Mouse (Mus musculus): ENCODE results near the gene Cdrt4. TPM values are rescaled to one million over a fixed set of nuclear protein-coding genes. Genes with fewer than 3 reads are reported as not detected.

Gene Cdrt4
- polyA plus RNA-seq, 1 experiment = 0.12 TPM

DNA sequence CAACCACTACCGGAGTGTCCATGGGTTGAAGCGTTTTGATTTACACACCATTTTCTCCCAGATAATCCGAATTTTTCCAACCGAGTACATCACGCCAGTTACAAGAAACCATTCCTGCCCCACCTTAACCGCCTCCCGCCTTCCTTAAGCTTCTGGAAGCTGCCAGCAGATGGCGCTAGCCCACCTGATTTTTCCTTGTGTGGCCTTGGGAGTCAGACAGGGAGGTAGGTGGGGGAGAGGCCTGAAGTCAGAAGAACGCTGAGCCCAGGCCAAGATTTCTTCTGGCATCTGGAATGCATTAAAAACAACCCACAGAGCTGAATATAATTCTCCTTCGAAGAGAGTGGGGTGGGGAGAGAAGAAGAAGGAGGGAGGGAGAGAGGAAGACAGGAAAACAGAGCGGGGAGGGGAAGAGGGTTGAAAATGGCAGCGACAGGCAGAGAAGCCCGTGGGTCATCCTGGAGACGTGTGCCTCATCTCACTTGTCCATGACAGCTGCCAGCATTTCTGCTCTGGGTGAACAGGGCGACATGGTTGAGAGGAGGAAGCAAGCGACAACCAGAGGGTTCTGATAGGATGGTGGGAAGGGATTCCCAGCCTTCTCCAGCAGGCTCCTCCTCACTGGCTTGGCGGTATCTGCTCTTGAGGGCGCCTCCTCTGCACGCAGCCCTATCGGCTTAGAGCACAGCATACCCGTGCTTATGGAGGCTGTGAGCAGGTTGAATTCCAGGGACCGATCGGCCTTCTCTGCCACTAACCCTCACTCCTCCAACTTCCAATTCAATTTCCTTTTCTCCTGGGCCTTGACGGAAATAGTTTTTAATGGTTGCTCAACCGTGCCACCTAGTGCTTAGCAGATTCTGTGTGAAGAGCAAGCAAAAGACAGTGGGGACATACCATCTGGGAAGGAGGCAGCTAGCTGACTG, 29.7 kb upstream of the Cdrt4 start:
- peak; percentile 96 for DNase-seq (ENCODE audit: low read depth)

DNA sequence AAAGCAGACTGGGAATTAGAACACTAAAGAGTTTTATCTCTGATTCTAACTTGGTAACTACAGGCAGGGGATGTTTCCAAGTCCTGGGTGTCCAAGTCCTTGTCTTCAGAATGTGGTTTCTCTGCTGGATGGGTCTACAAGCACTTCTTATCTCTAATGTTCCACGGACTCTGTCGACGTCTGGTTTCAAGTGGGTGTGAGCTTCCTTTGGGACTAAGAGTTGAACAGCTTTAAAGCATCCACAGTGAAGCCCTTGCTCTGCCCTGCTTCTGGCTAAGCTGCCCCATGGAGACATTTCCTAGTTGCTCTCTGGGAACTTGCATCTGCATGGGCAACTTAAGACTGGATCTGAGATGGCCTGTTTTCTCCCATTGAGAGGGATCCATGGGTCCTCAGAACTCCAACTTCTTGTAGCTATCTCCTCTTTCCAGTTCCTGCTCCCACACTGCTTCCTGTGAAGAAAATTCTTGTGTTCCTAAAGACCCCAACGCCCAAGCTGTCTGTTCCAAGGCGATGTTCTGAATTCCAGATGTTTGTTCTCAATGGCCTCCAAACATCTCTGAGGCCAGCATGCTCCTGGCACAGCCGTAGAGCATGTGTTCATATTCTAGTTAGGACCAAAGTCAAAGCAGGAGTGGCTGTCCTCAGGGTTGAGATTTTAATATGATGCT, 26.8 kb upstream of the Cdrt4 start:
- TF ChIP-seq POLR2A (IDR thresholded peaks at IDR 0.05; ENCODE audit: borderline replicate concordance, extremely low read depth, insufficient read depth, insufficient read length, poor library complexity, severe bottlenecking) = no peak
- TF ChIP-seq CTCF (IDR thresholded peaks at IDR 0.05; ENCODE audit: borderline replicate concordance, extremely low read depth, insufficient read depth, insufficient read length) = no peak
- DNase-seq (ENCODE audit: low read depth) = no peak

More for the DNA sequence above, 29.7 kb upstream of the Cdrt4 start:
- TF ChIP-seq POLR2A (IDR thresholded peaks at IDR 0.05; ENCODE audit: borderline replicate concordance, extremely low read depth, insufficient read depth, insufficient read length, poor library complexity, severe bottlenecking) = no peak
- TF ChIP-seq CTCF (IDR thresholded peaks at IDR 0.05; ENCODE audit: borderline replicate concordance, extremely low read depth, insufficient read depth, insufficient read length) = peak; percentile 97

GRCm38 (mm10) chr11:62929799-62930198, 21.2 kb upstream of the Cdrt4 start:
- TF ChIP-seq POLR2A (IDR thresholded peaks at IDR 0.05; ENCODE audit: borderline replicate concordance, extremely low read depth, insufficient read depth, insufficient read length, poor library complexity, severe bottlenecking) (no peak), CTCF (IDR thresholded peaks at IDR 0.05; ENCODE audit: borderline replicate concordance, extremely low read depth, insufficient read depth, insufficient read length) (no peak)

GRCm38 (mm10) chr11:62930574-62930973, 20.4 kb upstream of the Cdrt4 start:
- TF ChIP-seq POLR2A (IDR thresholded peaks at IDR 0.05; ENCODE audit: borderline replicate concordance, extremely low read depth, insufficient read depth, insufficient read length, poor library complexity, severe bottlenecking) = no peak
- TF ChIP-seq CTCF (IDR thresholded peaks at IDR 0.05; ENCODE audit: borderline replicate concordance, extremely low read depth, insufficient read depth, insufficient read length) = no peak
- DNase-seq (ENCODE audit: low read depth) = no peak

More at GRCm38 (mm10) chr11:62929799-62930198, 21.2 kb upstream of the Cdrt4 start:
- DNase-seq (ENCODE audit: low read depth) = no peak

GRCm38 (mm10) chr11:62931141-62931540, 19.9 kb upstream of the Cdrt4 start:
- TF ChIP-seq POLR2A (IDR thresholded peaks at IDR 0.05; ENCODE audit: borderline replicate concordance, extremely low read depth, insufficient read depth, insufficient read length, poor library complexity, severe bottlenecking) (no peak), CTCF (IDR thresholded peaks at IDR 0.05; ENCODE audit: borderline replicate concordance, extremely low read depth, insufficient read depth, insufficient read length) (no peak)
- DNase-seq (ENCODE audit: low read depth) = no peak

- TF ChIP-seq CTCF (IDR thresholded peaks at IDR 0.05; ENCODE audit: borderline replicate concordance, extremely low read depth, insufficient read depth, insufficient read length) = no peak
These were observed 17.9 kb upstream of the Cdrt4 start for GRCm38 (mm10) chr11:62933099-62933498.

GRCm38 (mm10) chr11:62934795-62935514, 16.0 kb upstream of the Cdrt4 start:
- DNase-seq (ENCODE audit: low read depth) = no peak
- TF ChIP-seq CTCF (IDR thresholded peaks at IDR 0.05; ENCODE audit: borderline replicate concordance, extremely low read depth, insufficient read depth, insufficient read length) (no peak), POLR2A (IDR thresholded peaks at IDR 0.05; ENCODE audit: borderline replicate concordance, extremely low read depth, insufficient read depth, insufficient read length, poor library complexity, severe bottlenecking) (no peak)

More at GRCm38 (mm10) chr11:62933099-62933498, 17.9 kb upstream of the Cdrt4 start:
- peak; percentile 2 for DNase-seq (ENCODE audit: low read depth)

- DNase-seq (ENCODE audit: low read depth) = no peak
- TF ChIP-seq POLR2A (IDR thresholded peaks at IDR 0.05; ENCODE audit: borderline replicate concordance, extremely low read depth, insufficient read depth, insufficient read length, poor library complexity, severe bottlenecking) (no peak), CTCF (IDR thresholded peaks at IDR 0.05; ENCODE audit: borderline replicate concordance, extremely low read depth, insufficient read depth, insufficient read length) (no peak)
These were observed 13.0 kb upstream of the Cdrt4 start for GRCm38 (mm10) chr11:62937986-62938385.

GRCm38 (mm10) chr11:62938921-62939320, 12.1 kb upstream of the Cdrt4 start:
- no peak for DNase-seq (ENCODE audit: low read depth)

DNA sequence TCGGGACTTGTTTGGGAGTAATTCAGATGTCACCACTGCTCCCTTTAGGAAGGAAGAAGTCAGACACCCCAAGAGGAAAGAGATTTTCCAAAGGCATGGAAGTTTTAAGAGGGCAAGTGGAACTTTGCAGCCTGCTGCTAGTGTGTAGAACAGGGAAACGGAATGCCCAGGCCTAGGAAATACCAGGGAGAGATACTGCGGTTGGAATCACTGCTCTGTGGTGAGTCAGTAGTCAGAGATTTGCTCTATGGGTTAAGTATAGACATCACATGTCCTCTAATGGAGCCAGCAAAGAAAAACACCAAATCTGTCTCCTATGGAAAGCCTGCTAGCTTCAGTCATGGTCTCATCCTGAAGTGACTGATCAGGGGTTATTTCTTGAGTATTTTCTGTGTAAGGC, 10.8 kb upstream of the Cdrt4 start:
- TF ChIP-seq POLR2A (IDR thresholded peaks at IDR 0.05; ENCODE audit: borderline replicate concordance, extremely low read depth, insufficient read depth, insufficient read length, poor library complexity, severe bottlenecking) = no peak
- TF ChIP-seq CTCF (IDR thresholded peaks at IDR 0.05; ENCODE audit: borderline replicate concordance, extremely low read depth, insufficient read depth, insufficient read length) = no peak
- no peak for DNase-seq (ENCODE audit: low read depth)

More at GRCm38 (mm10) chr11:62938921-62939320, 12.1 kb upstream of the Cdrt4 start:
- no peak for TF ChIP-seq CTCF (IDR thresholded peaks at IDR 0.05; ENCODE audit: borderline replicate concordance, extremely low read depth, insufficient read depth, insufficient read length)
- no peak for TF ChIP-seq POLR2A (IDR thresholded peaks at IDR 0.05; ENCODE audit: borderline replicate concordance, extremely low read depth, insufficient read depth, insufficient read length, poor library complexity, severe bottlenecking)

GRCm38 (mm10) chr11:62943538-62943937, 7.5 kb upstream of the Cdrt4 start:
- no peak for DNase-seq (ENCODE audit: low read depth)
- TF ChIP-seq POLR2A (IDR thresholded peaks at IDR 0.05; ENCODE audit: borderline replicate concordance, extremely low read depth, insufficient read depth, insufficient read length, poor library complexity, severe bottlenecking) (no peak), CTCF (IDR thresholded peaks at IDR 0.05; ENCODE audit: borderline replicate concordance, extremely low read depth, insufficient read depth, insufficient read length) (no peak)

Measured in brain, embryonic 14.5 days (tissue).